Mouse (Mus musculus): ENCODE measurements at regions not wholly inside any gene's neighbourhood (a gene's known extent, or its start where the extent isn't known, plus 50 kb on each side); places are given as distances from the start of the nearest gene placed in this dataset.

DNA sequence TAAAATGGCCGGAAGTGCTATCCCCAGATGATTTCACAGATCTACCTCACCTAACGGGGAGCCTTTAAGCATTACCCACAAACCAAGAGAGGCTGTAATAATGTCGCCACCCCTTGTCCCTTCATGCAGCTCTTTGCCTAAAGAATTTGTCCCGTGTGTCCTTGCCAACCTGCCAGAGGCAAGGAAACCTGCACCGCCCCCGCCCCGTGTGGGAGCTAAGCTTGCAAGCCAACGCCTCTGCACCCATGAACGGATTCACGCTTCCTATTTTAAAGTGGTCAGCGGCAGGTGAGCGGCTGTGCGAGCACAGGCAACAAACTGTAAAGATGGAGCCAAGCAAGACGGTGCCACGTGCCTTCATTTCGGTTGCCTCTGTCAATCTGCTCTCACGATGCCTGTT, 63.1 kb downstream of the Gm11011 start:
- no peak for DNase-seq (ENCODE audit: low spot score in 2 of 2)

DNA sequence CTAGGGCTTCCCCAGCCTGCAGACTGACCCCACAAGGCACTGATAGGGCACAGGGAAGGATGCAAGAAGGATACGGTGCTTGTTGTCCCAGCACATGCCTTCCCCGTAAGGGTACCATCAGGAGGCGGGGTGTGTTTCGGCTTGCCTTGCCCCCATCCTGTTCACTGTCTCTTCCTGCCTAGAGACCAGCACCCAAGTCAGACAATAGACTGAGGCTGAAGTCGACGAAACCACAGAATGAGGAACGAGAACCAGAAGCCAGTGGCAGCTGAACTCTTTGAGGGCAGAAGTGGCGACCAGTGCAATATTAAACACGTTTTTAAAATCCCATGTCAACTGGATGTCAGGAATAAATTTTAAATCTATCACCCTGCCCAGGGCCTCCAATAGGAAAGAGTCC, 67.6 kb downstream of the Gm11011 start:
- DNase-seq (ENCODE audit: low spot score in 2 of 2) = no peak

DNA sequence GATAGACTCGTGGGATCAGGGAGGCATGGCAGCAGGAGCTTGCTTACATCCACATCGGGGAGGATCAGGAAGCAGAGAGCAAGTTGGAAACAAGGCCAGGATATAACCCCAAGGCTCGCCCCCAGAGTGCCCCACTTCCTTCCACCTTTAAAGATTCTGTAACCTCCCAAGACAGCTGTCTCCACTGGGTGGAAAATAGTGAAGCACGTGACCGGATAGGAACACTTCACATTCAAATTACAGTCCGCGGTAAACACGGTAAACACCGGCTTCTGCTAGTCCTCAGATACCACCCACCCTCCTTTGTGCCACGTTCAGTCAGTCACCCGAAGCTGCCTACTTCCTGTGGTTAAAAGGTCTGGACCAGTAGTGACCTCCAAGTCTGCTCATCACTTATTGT, 72.2 kb downstream of the Gm11011 start:
- DNase-seq (ENCODE audit: low spot score in 2 of 2) = no peak

DNA sequence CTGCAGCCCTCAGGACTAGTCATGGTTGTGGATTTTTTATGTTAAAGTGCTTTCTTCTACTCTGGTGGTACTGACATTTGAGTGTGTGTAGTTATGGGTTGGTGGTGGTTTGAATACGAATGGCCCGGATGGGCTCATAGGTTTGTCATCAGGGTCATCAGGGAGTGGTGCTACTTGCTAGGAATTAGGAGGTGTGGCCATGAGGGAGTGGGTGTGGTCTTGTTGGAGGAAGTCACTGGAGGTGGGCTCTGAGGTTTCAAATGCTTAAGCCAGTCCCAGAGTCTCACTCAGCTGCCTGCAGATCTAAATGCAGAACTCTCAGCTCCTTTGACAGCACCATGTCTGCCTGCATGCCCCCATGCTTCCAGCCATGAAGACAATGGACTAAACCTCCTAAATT, 76.8 kb downstream of the Gm11011 start:
- DNase-seq (ENCODE audit: low spot score in 2 of 2) = no peak

DNA sequence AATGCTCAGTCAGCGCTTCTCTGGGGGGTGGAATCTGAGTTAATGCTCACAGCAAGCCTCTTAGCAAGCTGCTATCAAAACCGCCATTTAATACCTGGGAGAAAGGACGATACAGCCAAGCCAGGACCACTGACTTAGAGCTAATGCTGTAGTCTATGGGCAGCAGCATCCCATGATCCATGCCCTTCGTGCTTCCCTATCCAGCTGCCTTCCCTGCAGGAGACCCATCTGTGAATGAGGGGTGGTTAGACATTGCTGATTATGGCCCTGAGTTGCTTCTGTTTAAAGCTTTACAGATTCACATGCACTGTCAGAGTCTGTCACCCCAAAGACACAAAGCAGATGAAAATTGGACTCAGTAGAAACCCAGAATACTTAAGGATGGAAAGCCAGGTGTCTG, 78.1 kb downstream of the Gm11011 start:
- DNase-seq (ENCODE audit: low spot score in 2 of 2) = no peak

DNA sequence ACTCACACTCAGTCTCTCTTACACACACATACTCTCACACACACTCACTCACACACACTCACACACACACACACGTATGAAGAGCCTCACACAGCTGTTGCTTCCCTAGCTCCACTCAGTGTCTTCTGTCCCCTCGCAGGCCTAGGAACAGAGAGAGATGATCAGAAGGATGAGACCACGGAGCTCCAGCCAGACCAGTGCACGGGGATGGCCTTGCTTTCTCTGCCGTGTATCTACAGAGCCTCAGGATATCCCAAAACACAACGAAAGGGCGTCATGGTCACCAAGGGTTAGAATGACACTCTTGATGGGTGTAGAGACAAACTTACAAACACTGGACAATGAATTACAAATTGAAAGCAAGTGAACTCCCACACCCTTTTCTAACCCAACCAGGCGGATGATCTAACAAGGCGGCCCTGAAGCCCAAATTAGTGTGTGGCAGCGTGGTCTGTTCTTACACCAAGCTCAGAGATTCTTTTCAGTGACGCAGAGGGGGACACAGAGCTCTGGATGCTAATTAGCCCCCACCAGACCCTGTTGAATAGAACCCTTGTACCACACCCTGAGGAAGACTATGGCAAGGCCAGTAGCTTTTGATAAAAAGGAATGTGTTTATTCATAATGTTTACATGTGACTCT, 83.0 kb downstream of the Gm11011 start:
- DNase-seq (ENCODE audit: low spot score in 2 of 2) = no peak

DNA sequence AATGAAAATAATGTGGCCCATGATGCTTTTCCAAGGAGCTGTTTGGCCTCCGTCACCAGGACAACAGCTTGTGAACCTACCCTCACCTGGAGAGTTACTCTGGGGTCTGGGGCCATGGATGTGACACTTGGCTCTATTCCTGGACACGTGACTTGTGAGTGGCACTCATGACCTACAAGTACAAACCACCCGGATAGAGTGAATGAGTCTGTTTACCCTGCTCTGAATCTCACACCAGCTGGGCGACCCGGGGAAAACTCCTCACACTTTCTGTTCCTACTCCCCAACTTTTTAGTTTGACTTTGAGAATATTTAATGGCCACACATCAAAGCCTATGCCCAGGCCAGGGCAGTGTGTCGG, 84.0 kb downstream of the Gm11011 start:
- no peak for DNase-seq (ENCODE audit: low spot score in 2 of 2)

DNA sequence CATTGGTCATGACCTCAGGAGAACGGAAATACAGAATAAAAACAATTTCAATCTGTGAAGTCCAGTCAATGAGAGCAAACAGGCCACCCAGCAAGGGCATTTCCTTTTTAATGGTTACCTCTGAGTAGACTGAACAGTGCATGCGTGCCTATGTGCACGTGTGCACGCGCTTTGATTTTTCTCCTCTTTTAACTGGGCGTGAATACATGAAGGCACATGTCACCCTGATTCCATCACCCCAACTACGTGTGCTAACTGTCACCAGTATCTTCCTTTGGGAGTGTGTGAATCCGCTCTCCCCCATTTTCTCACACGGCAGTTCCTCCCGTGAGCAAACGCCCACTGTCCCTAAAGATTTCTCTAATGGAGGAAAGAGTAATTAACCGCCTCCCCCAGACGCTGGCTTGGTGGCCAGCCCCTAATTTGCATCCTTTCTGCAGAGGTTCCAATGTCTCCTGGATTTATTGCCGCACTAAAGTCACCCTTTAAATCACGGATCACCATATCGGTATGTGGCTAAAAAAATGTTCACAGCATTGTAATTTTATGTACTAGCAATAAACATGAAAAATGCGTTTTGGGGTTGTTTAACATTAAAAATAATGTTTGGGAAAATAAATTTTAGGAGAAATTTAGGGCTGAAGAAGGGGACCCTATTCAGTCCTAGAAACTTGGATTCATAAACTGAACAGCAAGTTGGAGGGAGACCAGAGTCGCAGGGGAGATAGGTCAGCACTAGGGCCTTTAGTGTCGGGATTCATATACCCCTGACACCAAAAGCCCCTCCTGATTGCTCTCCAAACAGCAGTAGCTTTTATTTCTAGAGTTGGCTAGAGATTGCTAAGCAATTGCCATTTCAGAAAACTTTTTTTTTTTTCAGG, 84.6 kb downstream of the Gm11011 start:
- DNase-seq (ENCODE audit: low spot score in 2 of 2) = no peak

DNA sequence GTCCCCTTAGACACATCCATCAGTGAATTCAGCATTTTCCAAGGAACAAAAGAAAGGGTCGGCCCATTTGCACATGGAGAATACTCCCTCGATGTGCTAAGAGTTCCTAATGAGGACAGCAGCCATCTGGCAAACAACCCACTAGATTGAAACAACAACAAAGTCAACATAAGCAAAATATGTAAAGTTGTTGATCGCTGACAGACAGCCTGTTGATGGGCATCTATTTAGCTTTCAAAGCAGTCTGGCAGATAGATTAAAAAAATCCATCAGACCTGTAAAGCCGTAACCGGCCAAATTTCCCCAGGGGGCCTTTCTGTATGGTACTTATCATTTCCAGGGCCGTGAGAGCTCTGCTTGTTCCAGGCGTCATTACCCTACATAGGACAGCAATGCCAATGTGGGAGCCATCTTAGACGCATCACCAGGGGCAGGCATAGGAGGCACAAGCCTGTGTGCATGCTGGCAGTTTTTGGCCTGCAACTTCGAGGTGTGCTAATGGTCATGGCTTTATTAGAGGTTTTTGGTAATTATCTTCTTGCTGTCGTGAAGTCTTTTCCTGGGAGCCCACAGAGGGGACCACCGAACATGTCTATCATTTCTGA, 85.7 kb downstream of the Gm11011 start:
- no peak for DNase-seq (ENCODE audit: low spot score in 2 of 2)

DNA sequence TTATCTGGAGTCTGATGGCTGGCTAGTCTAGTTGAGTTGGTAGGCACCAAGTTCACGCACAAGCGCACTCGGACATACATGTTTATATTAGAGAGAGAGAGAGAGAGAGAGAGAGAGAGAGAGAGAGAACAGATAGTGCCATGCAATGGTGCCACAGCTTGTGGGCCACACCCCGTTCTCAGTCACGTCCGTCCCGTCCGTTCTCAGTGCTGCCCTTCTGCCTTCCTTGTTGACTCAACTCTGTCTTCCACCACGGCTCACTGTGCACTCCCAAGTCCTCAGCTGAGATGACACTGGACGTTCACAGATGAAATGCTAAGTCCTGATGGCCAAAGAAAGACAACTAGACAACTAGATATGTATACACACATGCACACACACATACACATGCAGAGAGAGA, 92.2 kb downstream of the Gm11011 start:
- DNase-seq (ENCODE audit: low spot score in 2 of 2) = no peak

DNA sequence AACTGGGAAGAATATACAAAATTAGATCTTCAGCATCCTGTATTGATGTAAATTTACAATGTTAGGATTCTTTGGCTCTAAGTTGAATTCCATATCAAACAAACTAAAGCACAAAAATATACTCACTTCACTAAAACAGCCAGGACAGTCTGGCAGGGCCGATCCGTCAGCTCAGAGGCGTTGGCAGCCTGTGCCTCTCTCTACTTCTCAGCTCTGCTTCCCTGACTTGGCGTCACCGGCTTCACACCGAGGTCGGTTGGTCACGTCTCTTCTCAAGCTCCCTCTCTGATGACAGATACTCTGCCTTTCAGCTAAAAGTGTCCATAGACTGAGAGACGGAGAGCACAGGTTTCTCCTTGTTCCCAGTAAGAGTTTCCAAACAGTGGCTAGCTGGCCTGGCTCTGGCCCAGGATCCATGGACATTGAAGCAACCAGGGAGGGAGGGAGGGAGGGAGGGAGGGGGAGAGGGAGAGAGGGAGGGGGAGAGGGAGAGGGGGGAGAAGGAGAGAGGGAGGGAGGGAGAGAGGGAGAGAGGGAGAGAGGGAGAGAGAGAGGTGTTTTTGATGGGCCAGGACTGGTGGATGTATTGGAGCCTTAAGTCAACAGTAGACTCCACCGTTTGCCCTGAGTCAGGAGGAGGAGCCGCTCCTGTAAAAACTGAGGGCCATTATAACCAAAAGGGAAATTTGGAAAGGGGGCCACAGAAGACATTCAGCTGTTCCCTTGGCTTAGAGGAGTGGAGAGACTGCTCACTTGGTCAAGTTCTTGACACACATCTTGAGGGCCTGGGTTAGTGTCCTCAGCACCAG, 92.8 kb downstream of the Gm11011 start:
- DNase-seq (ENCODE audit: low spot score in 2 of 2) = no peak

DNA sequence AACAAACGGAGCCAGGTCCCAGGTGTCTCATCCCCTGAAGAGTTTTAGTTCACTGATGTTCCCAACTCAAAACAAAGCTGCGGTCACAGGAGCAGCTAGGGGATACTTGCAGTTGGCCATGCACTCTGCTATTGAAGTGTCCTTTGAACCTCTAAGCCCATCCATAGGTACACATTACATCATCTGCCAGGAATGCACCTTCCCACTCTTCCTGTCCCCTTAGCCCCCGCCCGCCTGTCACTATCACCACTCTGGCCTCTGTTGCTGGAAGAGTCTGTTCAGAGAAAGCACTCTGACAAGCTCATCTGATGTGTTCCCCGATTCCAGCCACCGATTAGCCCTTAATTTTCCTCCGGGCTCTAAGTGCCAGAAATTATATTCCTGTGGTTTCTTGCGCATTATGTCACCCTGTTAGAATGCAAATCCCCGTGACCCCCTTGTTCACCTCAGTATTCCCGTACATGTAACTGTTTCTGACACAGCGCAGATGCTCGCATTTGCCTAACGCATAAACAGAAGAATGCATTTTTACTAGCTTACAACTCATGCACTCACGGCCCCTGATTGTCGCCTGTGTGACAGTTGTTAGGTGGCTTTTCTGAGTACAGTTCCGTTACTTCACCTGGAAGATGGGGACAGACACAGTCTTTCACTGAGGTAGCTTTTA, 93.8 kb downstream of the Gm11011 start:
- no peak for DNase-seq (ENCODE audit: low spot score in 2 of 2)

DNA sequence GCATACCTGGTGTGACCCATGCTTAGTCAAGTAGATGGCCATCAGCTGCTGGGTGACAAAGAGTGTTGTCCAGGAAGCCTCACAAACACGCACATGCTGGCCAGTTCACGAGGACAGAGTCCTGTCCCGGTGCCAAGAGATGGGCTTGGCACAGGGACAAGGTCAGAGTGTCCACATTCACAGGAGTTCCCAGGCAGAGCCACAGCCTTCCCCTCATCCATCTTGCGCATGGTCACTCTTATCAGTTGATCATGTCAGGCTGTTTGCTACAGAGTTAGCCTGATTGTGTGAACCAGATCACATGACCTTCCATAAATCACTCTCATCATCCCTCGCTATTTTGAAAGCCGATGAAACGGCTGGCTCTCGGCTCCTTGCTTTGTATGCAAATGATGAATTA, 103.6 kb downstream of the Gm11011 start:
- DNase-seq (ENCODE audit: low spot score in 2 of 2) = no peak

DNA sequence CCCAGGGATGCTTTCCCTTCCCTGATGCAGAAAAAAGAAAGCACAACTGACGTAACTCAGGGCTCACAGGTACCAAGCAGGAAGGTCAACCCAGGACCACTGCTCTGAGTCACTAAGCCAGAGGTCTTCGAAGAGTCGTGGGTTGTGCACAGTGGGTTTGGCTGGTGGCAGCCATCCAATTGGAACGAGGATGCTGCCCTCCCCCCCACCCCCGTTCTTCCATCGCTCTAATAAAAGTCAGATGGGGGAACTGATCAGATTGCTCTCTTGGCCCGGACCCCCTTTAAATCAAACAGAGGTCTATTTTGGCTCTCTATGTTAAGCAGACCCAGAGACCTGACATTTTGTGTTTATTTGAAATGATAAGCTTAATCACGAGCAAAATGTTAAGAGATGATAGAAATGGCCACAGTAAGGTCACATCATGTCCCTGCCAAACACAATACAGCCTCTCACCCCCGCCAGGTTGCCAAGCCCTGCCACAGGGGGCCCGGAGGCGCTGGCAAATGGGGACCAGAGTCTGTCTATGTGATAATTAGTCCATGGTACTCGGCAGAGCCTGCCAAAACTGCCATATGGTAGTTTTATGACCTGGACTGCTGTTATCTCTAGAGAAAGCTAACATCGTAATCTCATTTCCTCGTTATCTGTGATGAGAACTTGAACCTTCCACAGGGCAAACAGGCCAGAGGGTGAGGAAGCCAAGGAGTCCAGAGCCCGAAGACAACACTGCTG, 105.6 kb downstream of the Gm11011 start:
- no peak for DNase-seq (ENCODE audit: low spot score in 2 of 2)

DNA sequence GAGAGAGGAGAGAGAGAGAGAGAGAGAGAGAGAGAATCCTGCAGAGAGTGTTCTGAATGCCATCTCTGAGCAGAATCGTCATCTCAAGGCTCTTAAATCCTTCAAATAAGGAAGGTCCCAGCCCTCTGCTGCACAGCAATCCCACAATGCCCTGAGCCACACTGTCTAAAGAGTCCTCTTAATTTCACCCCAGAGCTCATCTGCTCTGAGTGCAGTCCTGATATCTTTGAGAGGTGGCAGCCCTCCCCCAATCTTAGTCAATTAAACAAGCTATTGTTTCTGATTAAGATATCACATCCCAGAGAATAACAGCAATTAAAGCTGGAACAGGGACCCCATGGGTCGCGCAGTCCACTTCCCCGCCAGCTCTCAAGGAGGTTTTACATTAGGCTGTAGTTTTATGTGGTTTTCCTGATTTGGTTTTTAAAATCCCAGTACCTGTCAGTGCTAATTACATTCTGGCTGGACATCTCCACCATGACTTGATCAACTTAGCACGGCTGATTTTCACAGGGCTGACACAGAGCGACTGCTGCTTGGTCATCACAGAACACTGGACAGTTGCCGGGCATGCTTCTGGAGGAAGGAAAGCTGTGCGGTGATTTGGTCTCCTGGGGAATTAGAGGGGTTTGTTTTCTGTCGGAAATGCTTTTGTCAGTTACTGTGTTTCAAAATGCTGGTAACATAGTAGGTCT, 113.0 kb downstream of the Gm11011 start:
- no peak for DNase-seq (ENCODE audit: low spot score in 2 of 2)

DNA sequence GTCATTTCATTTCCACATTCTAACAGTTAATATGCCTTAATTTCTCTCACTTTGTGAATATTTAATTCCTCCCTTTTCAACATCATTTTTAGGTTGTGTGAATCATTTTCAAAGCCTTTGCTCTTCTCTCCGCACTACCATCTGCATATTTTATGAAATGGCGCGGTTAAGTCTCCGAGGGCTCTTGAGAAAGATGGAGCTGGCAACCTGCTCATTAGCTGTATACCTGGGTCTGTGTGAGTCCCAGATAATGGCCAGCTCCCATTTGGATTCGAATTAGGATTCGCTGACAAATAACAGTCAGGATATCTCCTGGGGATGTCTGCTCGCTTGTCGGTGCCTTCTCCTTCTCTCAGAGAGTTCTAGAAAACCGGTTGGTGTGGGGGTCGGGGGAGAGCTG, 118.0 kb downstream of the Gm11011 start:
- DNase-seq (ENCODE audit: low spot score in 2 of 2) = no peak

DNA sequence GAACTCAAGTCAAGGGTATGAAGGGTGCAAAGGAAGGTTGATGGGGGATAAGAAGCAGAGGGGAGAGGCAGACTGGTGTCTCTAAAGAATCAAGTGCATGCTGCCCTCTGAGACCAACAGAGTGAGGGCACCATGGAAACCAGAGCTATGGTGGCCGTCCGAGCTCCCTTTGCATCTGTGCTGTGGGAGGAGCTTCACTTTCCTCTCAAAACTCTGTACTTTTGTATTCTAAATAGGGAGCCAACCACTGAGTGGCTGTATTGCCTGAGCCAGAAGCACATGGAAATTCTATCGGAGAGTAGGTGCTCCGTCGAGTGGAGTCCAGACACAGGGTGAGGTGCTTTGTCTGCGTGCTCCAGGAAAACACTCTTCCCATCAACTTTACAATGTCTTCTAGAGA, 119.9 kb downstream of the Gm11011 start:
- no peak for DNase-seq (ENCODE audit: low spot score in 2 of 2)

DNA sequence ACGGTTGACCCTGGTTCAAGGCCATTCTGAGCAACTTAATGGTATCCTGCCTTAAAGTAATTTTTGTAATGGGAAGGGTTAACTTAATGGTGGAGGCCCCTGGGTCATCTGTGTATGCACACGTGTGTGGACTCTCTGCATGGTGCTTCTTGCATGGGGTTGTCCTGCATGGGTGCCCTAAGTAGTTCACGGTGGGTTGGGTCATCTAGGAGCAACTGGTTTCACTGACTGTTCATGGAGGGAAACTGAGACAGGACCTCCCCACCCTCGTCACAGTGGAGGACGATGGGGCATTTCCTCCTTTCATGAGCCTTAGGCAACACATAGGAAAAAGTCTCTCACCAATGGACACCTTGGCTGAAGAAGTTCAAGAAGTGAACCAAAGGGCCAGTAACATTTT, 123.4 kb downstream of the Gm11011 start:
- no peak for DNase-seq (ENCODE audit: low spot score in 2 of 2)

DNA sequence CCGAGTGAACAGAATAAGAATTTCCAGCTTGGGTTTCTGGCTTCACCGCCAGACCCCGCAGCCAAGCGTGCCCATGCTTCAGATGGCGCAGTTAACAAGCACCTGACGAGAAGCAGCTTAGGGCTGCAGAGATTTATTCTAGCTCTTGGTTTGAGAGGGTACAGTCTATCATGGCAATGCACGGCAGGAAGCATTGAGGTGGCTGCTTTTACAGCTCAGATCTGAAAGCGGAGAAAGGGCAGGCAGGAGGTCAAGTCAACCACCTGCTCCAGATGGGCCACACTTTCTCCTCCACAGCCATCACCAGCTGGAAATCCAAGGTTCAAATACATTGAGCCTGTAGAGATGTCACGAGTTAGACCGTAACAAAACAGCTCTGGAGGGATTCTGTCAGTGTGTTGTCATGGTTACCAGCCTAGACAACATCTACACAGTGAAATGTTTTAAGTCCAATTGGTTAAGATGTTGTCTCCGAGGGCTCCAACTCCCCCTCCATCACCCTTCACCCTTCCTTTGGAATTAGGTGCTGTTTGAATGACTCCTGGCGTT, 126.0 kb downstream of the Gm11011 start:
- no peak for DNase-seq (ENCODE audit: low spot score in 2 of 2)

DNA sequence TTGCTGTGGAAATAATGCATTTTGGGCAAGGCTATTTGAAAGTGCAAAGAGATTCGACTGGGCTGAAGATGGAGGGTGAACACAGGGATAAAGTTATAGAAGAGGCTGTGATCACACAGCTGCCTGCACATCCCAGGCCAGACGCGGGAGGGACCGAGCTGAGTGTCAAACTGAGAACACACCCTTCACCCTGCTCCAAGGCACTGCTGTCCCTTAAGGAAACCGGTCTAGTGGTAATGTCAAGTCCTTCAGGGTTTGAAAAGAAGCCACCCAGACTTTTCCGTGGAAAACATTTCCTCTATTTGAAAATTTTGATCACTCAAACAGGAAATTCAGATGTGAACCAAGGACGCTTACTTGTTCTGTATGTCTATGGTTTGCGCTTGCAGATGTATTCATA, 134.6 kb downstream of the Gm11011 start:
- DNase-seq (ENCODE audit: low spot score in 2 of 2) = no peak

All from frontal cortex, postnatal 25 days (tissue).